11 mouse cellular contexts compared by ENCODE assay signal in genomic region chr14:121634736-121635430, GRCm38 (mm10).
DNase-seq lines count a peak whose midpoint lies in the region; ATAC-seq and TF ChIP-seq lines count a peak whose summit lies in the region.
"Had no signal": no experiment of that assay in that cellular context is flagged by ENCODE, and none has a peak within 500 bp of the region (broad histone marks: within the 10 kb centered on the region; RNA-seq: fewer than 3 reads in every experiment).

No protein-coding gene starts in this region.

- H3K4me2 ChIP-seq in hindbrain, embryonic 16.5 days (ENCODE audit: low read length), result no peak overlapping the region
- H3K4me2 ChIP-seq in hindbrain, embryonic 14.5 days (replicated peaks), result no peak overlapping the region
- no peak overlapping the region for H3K4me2 ChIP-seq in lung, embryonic 14.5 days
- H3K4me2 ChIP-seq: embryonic facial prominence, embryonic 15.5 days; midbrain, embryonic 11.5 days had no signal

- no peaks in the 10 kb centered on the region for H3K9me3 ChIP-seq in hindbrain, embryonic 16.5 days (ENCODE audit: control insufficient read depth, low read length)
- H3K9me3 ChIP-seq in hindbrain, embryonic 14.5 days (ENCODE audit: control insufficient read depth, low read length), result no peaks in the 10 kb centered on the region
- H3K9me3 ChIP-seq in lung, embryonic 14.5 days (ENCODE audit: low read depth, low read length), result no peaks in the 10 kb centered on the region
- H3K9me3 ChIP-seq: embryonic facial prominence, embryonic 15.5 days had no signal

- H3K4me3 ChIP-seq in hindbrain, embryonic 16.5 days (ENCODE audit: low read length), result no peak overlapping the region
- no peak overlapping the region for H3K4me3 ChIP-seq in hindbrain, embryonic 14.5 days (replicated peaks; ENCODE audit: low read length)
- H3K4me3 ChIP-seq in lung, embryonic 14.5 days (ENCODE audit: low read depth, low read length), result no peak overlapping the region
- H3K4me3 ChIP-seq: embryonic facial prominence, embryonic 15.5 days had no signal

- no peak; the same call in 1 of the 2 replicates for TF ChIP-seq CTCF in lung, embryonic 14.5 days (IDR thresholded peaks at IDR 0.05; ENCODE audit: low read depth)

- peaks cover 17% of the 10 kb centered on the region for H3K36me3 ChIP-seq in hindbrain, embryonic 16.5 days (ENCODE audit: control insufficient read depth, insufficient read depth, low read length)
- peaks cover 19% of the 10 kb centered on the region; the same call in 1 of the 2 replicates for H3K36me3 ChIP-seq in hindbrain, embryonic 14.5 days (replicated peaks; ENCODE audit: control insufficient read depth, insufficient read depth)
- H3K36me3 ChIP-seq in lung, embryonic 14.5 days (ENCODE audit: insufficient read depth), result peaks cover 16% of the 10 kb centered on the region; the same call in 1 of the 2 replicates

- ATAC-seq in hindbrain, embryonic 16.5 days, result 0 out of 2 replicates have a peak, but pooled peaks have one; percentile 42
- no peak for ATAC-seq in hindbrain, embryonic 14.5 days (ENCODE audit: low FRiP score)
- peak; percentile 73 for ATAC-seq in lung, embryonic 14.5 days (ENCODE audit: insufficient read depth)
- ATAC-seq in inflammation-experienced regulatory T-cells, adult 6 months, result no peak

- no peak overlapping the region for H3K27ac ChIP-seq in hindbrain, embryonic 16.5 days (ENCODE audit: low read depth, low read length)
- H3K27ac ChIP-seq in hindbrain, embryonic 14.5 days, result no peak overlapping the region
- no peak overlapping the region for H3K27ac ChIP-seq in lung, embryonic 14.5 days (ENCODE audit: low read depth)
- H3K27ac ChIP-seq: embryonic facial prominence, embryonic 15.5 days had no signal

- no peak overlapping the region for H3K9ac ChIP-seq in hindbrain, embryonic 16.5 days (ENCODE audit: low read depth, low read length)
- H3K9ac ChIP-seq in hindbrain, embryonic 14.5 days, result no peak overlapping the region
- no peak overlapping the region for H3K9ac ChIP-seq in lung, embryonic 14.5 days
- H3K9ac ChIP-seq: embryonic facial prominence, embryonic 15.5 days had no signal

- intact Hi-C loops in gastrocnemius, postnatal 14 days (cut with DNase I; ENCODE audit: low total_unique reads), result loop anchor here (5.0 kb wide), 1 partner anchor 112 kb away; no protein-coding TSS in a partner anchor

- WGBS in hindbrain, embryonic 16.5 days, result 87% methylated on average over 11 of the region's 11 CpGs
- WGBS in hindbrain, embryonic 14.5 days, result 88% methylated on average over 11 of the region's 11 CpGs
- WGBS in lung, embryonic 14.5 days, result 74% methylated on average over 11 of the region's 11 CpGs

- no peaks in the 10 kb centered on the region for H3K27me3 ChIP-seq in hindbrain, embryonic 16.5 days (replicated peaks; ENCODE audit: control insufficient read depth, insufficient read depth, low read length)
- no peaks in the 10 kb centered on the region for H3K27me3 ChIP-seq in hindbrain, embryonic 14.5 days (ENCODE audit: control insufficient read depth, insufficient read depth, low read length)
- no peaks in the 10 kb centered on the region for H3K27me3 ChIP-seq in lung, embryonic 14.5 days (ENCODE audit: insufficient read depth, low read length)
- H3K27me3 ChIP-seq: embryonic facial prominence, embryonic 15.5 days had no signal

- DNase-seq in hindbrain, embryonic 14.5 days (ENCODE audit: low spot score), result no peak
- peak; percentile 32 for DNase-seq in lung, embryonic 14.5 days
- no peak for DNase-seq in lung, adult 18-20 months
- DNase-seq in cerebellum, adult 18-20 months, result peak; percentile 89 to 90
- DNase-seq in gastrocnemius, postnatal 14 days, result peak; percentile 71
- DNase-seq in urinary bladder, postnatal 14 days (ENCODE audit: low spot score), result no peak
- DNase-seq: lung, adult 2 months had no signal

- no peaks in the 10 kb centered on the region for H3K4me1 ChIP-seq in hindbrain, embryonic 16.5 days (ENCODE audit: control insufficient read depth, insufficient read depth, low read depth, low read length)
- no peaks in the 10 kb centered on the region for H3K4me1 ChIP-seq in hindbrain, embryonic 14.5 days (replicated peaks; ENCODE audit: control insufficient read depth, insufficient read depth, low read length)
- no peaks in the 10 kb centered on the region for H3K4me1 ChIP-seq in lung, embryonic 14.5 days (ENCODE audit: insufficient read depth)
- H3K4me1 ChIP-seq: embryonic facial prominence, embryonic 15.5 days had no signal

Comparison
In these comparisons a context has a peak if more than half of its experiments do, and no peak if none do; other contexts are left out.
1. ATAC-seq: peak in hindbrain, embryonic 16.5 days (single experiment) and lung, embryonic 14.5 days (single experiment); none in hindbrain, embryonic 14.5 days (single experiment) and inflammation-experienced regulatory T-cells, adult 6 months (single experiment).
2. DNase-seq: peak in lung, embryonic 14.5 days (single experiment), cerebellum, adult 18-20 months (2 of 2) and gastrocnemius, postnatal 14 days (single experiment); none in hindbrain, embryonic 14.5 days (single experiment), lung, adult 18-20 months (0 of 2) and urinary bladder, postnatal 14 days (single experiment).